Mouse (Mus musculus): ENCODE data around the gene Hoxb5. TPM values are rescaled to one million over a fixed set of nuclear protein-coding genes. Genes with fewer than 3 reads are reported as not detected.

Gene Hoxb5
- 33.1 and 42.5 TPM in 2 replicates for polyA plus RNA-seq (2014; fragmentation: Nextera tagmentation; extraction: Ambion mirVana)

- H3K4me2 ChIP-seq (replicated peaks; ENCODE audit: low read depth, low read length): peak within 1 kb of the TSS; percentile 38
- peaks cover 94% of the 10 kb centered on the region for H3K27me3 ChIP-seq (ENCODE audit: control insufficient read depth, insufficient read depth, low read length)
- H3K27ac ChIP-seq (ENCODE audit: low read depth, low read length): peak within 1 kb of the TSS; percentile 84
- H3K36me3 ChIP-seq (ENCODE audit: control insufficient read depth, insufficient read depth, low read length): no peaks in the 10 kb centered on the region
- H3K9me3 ChIP-seq (ENCODE audit: control insufficient read depth, low read length): no peaks in the 10 kb centered on the region
- peak; percentile 75 for ATAC-seq (ENCODE audit: low FRiP score)
- peak within 1 kb of the TSS; percentile 48 for H3K4me3 ChIP-seq (ENCODE audit: low read depth, low read length)
- 1% methylated on average over 69 of the region's 69 CpGs for WGBS
- peak within 1 kb of the TSS; percentile 54 for H3K9ac ChIP-seq (ENCODE audit: low read depth, low read length)
- H3K4me1 ChIP-seq (replicated peaks; ENCODE audit: control insufficient read depth, insufficient read depth, low read length): no peaks in the 10 kb centered on the region
- DNase-seq (ENCODE audit: low spot score): peak; percentile 91
Observed at GRCm38 (mm10) chr11:96303151-96304099, at the start of gene Hoxb5. Hoxb5 (plus strand) TSS chr11:96303336.

- Histone ChIP-seq H3K4me1 (replicated peaks; ENCODE audit: control insufficient read depth, insufficient read depth, low read length) (no peaks in the 10 kb centered on the region), H3K4me3 (ENCODE audit: low read depth, low read length) (no peak overlapping the region), H3K36me3 (ENCODE audit: control insufficient read depth, insufficient read depth, low read length) (no peaks in the 10 kb centered on the region), H3K4me2 (replicated peaks; ENCODE audit: low read depth, low read length) (no peak overlapping the region), H3K9me3 (ENCODE audit: control insufficient read depth, low read length) (no peaks in the 10 kb centered on the region), H3K9ac (ENCODE audit: low read depth, low read length) (no peak overlapping the region), H3K27me3 (ENCODE audit: control insufficient read depth, insufficient read depth, low read length) (peaks cover 99% of the 10 kb centered on the region), H3K27ac (ENCODE audit: low read depth, low read length) (no peak overlapping the region)
- peak; percentile 38 for DNase-seq (ENCODE audit: low spot score)
- no peak for ATAC-seq (ENCODE audit: low FRiP score)
- WGBS: 2% methylated on average over 11 of the region's 11 CpGs
Observed at GRCm38 (mm10) chr11:96254221-96254620, 48.9 kb upstream of the Hoxb5 start.

- Histone ChIP-seq H3K9me3 (ENCODE audit: control insufficient read depth, low read length) (no peaks in the 10 kb centered on the region), H3K36me3 (ENCODE audit: control insufficient read depth, insufficient read depth, low read length) (no peaks in the 10 kb centered on the region), H3K4me1 (replicated peaks; ENCODE audit: control insufficient read depth, insufficient read depth, low read length) (no peaks in the 10 kb centered on the region), H3K9ac (ENCODE audit: low read depth, low read length) (no peak overlapping the region), H3K4me2 (replicated peaks; ENCODE audit: low read depth, low read length) (no peak overlapping the region), H3K27me3 (ENCODE audit: control insufficient read depth, insufficient read depth, low read length) (peaks cover 99% of the 10 kb centered on the region), H3K27ac (ENCODE audit: low read depth, low read length) (no peak overlapping the region), H3K4me3 (ENCODE audit: low read depth, low read length) (no peak overlapping the region)
- under 1% methylated on average over 39 of the region's 39 CpGs for whole genome bisulfite sequencing
- no peak for ATAC-seq (ENCODE audit: low FRiP score)
- peak; percentile 59 for DNase-seq (ENCODE audit: low spot score)
Observed at GRCm38 (mm10) chr11:96255111-96255995, 47.8 kb upstream of the Hoxb5 start.

GRCm38 (mm10) chr11:96255996-96256445 is 47.1 kb upstream of the Hoxb5 start:
- DNase-seq (ENCODE audit: low spot score): no peak
- Histone ChIP-seq H3K4me3 (ENCODE audit: low read depth, low read length) (no peak overlapping the region), H3K9ac (ENCODE audit: low read depth, low read length) (no peak overlapping the region), H3K36me3 (ENCODE audit: control insufficient read depth, insufficient read depth, low read length) (no peaks in the 10 kb centered on the region), H3K27ac (ENCODE audit: low read depth, low read length) (no peak overlapping the region), H3K4me1 (replicated peaks; ENCODE audit: control insufficient read depth, insufficient read depth, low read length) (no peaks in the 10 kb centered on the region), H3K9me3 (ENCODE audit: control insufficient read depth, low read length) (no peaks in the 10 kb centered on the region), H3K4me2 (replicated peaks; ENCODE audit: low read depth, low read length) (no peak overlapping the region), H3K27me3 (ENCODE audit: control insufficient read depth, insufficient read depth, low read length) (peaks cover 99% of the 10 kb centered on the region)
- no peak for ATAC-seq (ENCODE audit: low FRiP score)
- 2% methylated on average over 14 of the region's 14 CpGs for WGBS

- 25% methylated on average over 2 of the region's 2 CpGs for WGBS
- no peak overlapping the region for H3K4me2 ChIP-seq (replicated peaks; ENCODE audit: low read depth, low read length)
- DNase-seq (ENCODE audit: low spot score) (peak; percentile 19), ATAC-seq (ENCODE audit: low FRiP score) (no peak)
- H3K9ac ChIP-seq (ENCODE audit: low read depth, low read length): no peak overlapping the region
- H3K4me1 ChIP-seq (replicated peaks; ENCODE audit: control insufficient read depth, insufficient read depth, low read length): no peaks in the 10 kb centered on the region
- H3K4me3 ChIP-seq (ENCODE audit: low read depth, low read length): no peak overlapping the region
- H3K27me3 ChIP-seq (ENCODE audit: control insufficient read depth, insufficient read depth, low read length): peaks cover 100% of the 10 kb centered on the region
- no peaks in the 10 kb centered on the region for H3K36me3 ChIP-seq (ENCODE audit: control insufficient read depth, insufficient read depth, low read length)
- H3K27ac ChIP-seq (ENCODE audit: low read depth, low read length): no peak overlapping the region
- H3K9me3 ChIP-seq (ENCODE audit: control insufficient read depth, low read length): no peaks in the 10 kb centered on the region
Observed at GRCm38 (mm10) chr11:96257141-96257540, 46.0 kb upstream of the Hoxb5 start.

GRCm38 (mm10) chr11:96259038-96259437 is 44.1 kb upstream of the Hoxb5 start:
- no peaks in the 10 kb centered on the region for H3K4me1 ChIP-seq (replicated peaks; ENCODE audit: control insufficient read depth, insufficient read depth, low read length)
- H3K4me2 ChIP-seq (replicated peaks; ENCODE audit: low read depth, low read length): no peak overlapping the region
- DNase-seq (ENCODE audit: low spot score) (no peak), ATAC-seq (ENCODE audit: low FRiP score) (no peak)
- peaks cover 100% of the 10 kb centered on the region for H3K27me3 ChIP-seq (ENCODE audit: control insufficient read depth, insufficient read depth, low read length)
- no peak overlapping the region for H3K27ac ChIP-seq (ENCODE audit: low read depth, low read length)
- WGBS: 0% methylated on average over 2 of the region's 2 CpGs
- H3K36me3 ChIP-seq (ENCODE audit: control insufficient read depth, insufficient read depth, low read length): no peaks in the 10 kb centered on the region
- H3K4me3 ChIP-seq (ENCODE audit: low read depth, low read length): no peak overlapping the region
- no peaks in the 10 kb centered on the region for H3K9me3 ChIP-seq (ENCODE audit: control insufficient read depth, low read length)
- no peak overlapping the region for H3K9ac ChIP-seq (ENCODE audit: low read depth, low read length)

GRCm38 (mm10) chr11:96259511-96259910 is 43.6 kb upstream of the Hoxb5 start:
- H3K27ac ChIP-seq (ENCODE audit: low read depth, low read length): no peak overlapping the region
- H3K4me1 ChIP-seq (replicated peaks; ENCODE audit: control insufficient read depth, insufficient read depth, low read length): no peaks in the 10 kb centered on the region
- H3K9ac ChIP-seq (ENCODE audit: low read depth, low read length): no peak overlapping the region
- ATAC-seq (ENCODE audit: low FRiP score) (no peak), DNase-seq (ENCODE audit: low spot score) (peak; percentile 8)
- WGBS: 0% methylated on average over 1 of the region's 1 CpGs
- no peak overlapping the region for H3K4me3 ChIP-seq (ENCODE audit: low read depth, low read length)
- no peaks in the 10 kb centered on the region for H3K36me3 ChIP-seq (ENCODE audit: control insufficient read depth, insufficient read depth, low read length)
- H3K4me2 ChIP-seq (replicated peaks; ENCODE audit: low read depth, low read length): no peak overlapping the region
- H3K9me3 ChIP-seq (ENCODE audit: control insufficient read depth, low read length): no peaks in the 10 kb centered on the region
- peaks cover 100% of the 10 kb centered on the region for H3K27me3 ChIP-seq (ENCODE audit: control insufficient read depth, insufficient read depth, low read length)

- no peak overlapping the region for H3K27ac ChIP-seq (ENCODE audit: low read depth, low read length)
- WGBS: 2% methylated on average over 23 of the region's 23 CpGs
- ATAC-seq (ENCODE audit: low FRiP score) (no peak), DNase-seq (ENCODE audit: low spot score) (peak; percentile 36)
- no peaks in the 10 kb centered on the region for H3K4me1 ChIP-seq (replicated peaks; ENCODE audit: control insufficient read depth, insufficient read depth, low read length)
- no peak overlapping the region for H3K9ac ChIP-seq (ENCODE audit: low read depth, low read length)
- no peak overlapping the region for H3K4me2 ChIP-seq (replicated peaks; ENCODE audit: low read depth, low read length)
- no peaks in the 10 kb centered on the region for H3K36me3 ChIP-seq (ENCODE audit: control insufficient read depth, insufficient read depth, low read length)
- no peaks in the 10 kb centered on the region for H3K9me3 ChIP-seq (ENCODE audit: control insufficient read depth, low read length)
- H3K4me3 ChIP-seq (ENCODE audit: low read depth, low read length): no peak overlapping the region
- H3K27me3 ChIP-seq (ENCODE audit: control insufficient read depth, insufficient read depth, low read length): peaks cover 100% of the 10 kb centered on the region
Observed at GRCm38 (mm10) chr11:96260310-96260970, 42.7 kb upstream of the Hoxb5 start.

Measured in hindbrain, embryonic 11.5 days (tissue).